Mouse (Mus musculus) heart, postnatal 25 days (tissue): ENCODE data around the gene Metrnl. TPM values are rescaled to one million over a fixed set of nuclear protein-coding genes. Genes with fewer than 3 reads are reported as not detected.

ENCODE experiments used
- DNase-seq: peaks from one replicate; pipeline ENCODE4 v3.0.0; 2022; ENCODE audit warnings: low spot score
- intact Hi-C: fragments of 180-260 bp; cut with DNase I; formaldehyde crosslinking; loops from one replicate; pipeline ENCODE4 v1.15.1; 2025
- total RNA-seq, 2 experiments: library from RNA; stranded (reverse); gene quantifications; 2 replicates each; pipeline ENCODE4 v1.2.3; 2021

Metrnl gene
- total RNA-seq, 2 experiments from 2014 or later = 21.8 to 22.0 TPM

GRCm38 (mm10) chr11:121679581-121679980 lies 21.8 kb upstream of the Metrnl start:
- no peak for DNase-seq
- intact Hi-C loops = no loop called here

DNA sequence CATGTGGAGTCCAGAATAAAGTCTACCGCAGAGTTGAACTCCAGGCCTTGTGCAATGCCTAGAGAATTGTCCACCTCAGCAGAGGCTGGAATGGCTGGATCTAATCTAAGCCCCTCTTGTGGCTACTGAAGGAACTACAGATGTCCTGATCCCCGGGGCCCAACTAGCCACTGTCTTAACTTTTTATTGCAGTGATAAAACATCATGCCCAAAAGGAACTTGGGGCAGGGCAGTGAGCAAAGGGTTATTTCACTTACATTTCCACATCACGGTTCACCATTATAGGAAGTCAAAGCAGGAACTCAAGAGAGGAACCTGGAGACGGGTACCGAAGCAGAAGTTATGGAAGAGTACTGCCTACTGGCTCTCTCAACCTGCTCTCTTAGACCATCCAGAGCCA lies 20.6 kb upstream of the Metrnl start:
- DNase-seq = no peak
- intact Hi-C loops = no loop called here

DNA sequence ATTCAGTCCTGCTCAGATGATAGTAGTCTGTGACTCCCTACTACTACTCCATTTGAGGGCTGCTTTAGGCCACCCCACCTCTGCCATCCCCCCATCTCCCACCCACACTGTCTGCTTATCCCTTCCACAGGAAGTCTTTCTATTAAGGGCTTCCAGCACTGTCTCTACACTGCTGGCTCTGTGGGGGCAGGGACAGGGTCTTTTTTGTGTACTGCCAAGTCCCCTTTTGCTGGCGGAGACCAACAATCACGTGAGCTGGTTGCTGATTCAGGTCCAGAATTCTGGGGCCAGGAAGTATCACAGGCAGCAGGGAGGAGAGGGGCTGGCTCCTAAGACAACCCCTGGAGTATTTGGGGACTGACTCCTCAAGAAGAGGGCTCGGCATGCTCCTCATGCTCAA lies 18.1 kb upstream of the Metrnl start:
- no peak for DNase-seq
- intact Hi-C loops = no loop called here

GRCm38 (mm10) chr11:121685491-121686001 lies 15.8 kb upstream of the Metrnl start:
- no peak for DNase-seq
- intact Hi-C loops = loop anchor here (2.0 kb wide), 1 partner anchor 15 kb away; the partner anchor contains the start of gene Metrnl

DNA sequence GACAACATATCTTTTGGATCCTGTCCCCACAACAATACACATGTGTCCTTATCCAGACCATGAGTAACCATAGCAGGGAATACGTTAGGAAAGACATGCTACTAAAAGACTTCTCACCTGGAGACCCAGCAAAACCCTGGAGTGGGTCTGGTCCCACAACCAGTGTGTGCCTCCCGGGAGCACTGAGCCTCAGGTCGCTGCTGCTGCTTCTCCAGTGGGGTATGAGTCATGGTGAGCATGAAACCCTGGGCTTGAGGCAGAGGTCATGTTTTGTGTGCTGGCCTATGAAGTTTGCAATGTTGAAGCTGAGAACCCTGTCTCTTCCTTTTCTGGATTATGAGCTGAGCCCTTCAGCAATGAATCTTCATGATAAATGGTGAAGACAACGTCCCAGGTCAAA lies 15.3 kb upstream of the Metrnl start:
- intact Hi-C loops = loop anchor here (2.0 kb wide), 1 partner anchor 15 kb away; the partner anchor contains the start of gene Metrnl
- DNase-seq = no peak

DNA sequence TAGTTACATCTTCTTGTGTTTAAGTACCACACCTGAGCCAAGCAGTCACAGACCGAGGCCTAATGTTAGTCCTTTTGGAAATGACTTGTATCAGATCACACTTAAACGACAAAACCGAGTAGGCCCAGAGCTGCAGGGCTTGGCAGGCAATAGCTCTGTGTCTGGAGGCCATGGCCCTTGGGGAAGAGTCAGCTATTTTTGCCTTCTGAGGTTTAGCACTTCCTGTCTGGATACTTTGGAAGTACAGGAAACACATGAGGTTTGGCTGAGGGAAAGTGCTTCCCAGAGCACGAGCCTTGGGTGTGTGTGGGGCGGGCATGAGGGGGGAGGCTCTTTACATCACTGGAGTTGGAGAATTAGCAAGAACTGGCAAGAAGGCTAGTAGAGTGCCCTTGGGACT lies 14.7 kb upstream of the Metrnl start:
- intact Hi-C loops = loop anchor here (2.0 kb wide), 1 partner anchor 14 kb away; the partner anchor contains the start of gene Metrnl
- DNase-seq = no peak

DNA sequence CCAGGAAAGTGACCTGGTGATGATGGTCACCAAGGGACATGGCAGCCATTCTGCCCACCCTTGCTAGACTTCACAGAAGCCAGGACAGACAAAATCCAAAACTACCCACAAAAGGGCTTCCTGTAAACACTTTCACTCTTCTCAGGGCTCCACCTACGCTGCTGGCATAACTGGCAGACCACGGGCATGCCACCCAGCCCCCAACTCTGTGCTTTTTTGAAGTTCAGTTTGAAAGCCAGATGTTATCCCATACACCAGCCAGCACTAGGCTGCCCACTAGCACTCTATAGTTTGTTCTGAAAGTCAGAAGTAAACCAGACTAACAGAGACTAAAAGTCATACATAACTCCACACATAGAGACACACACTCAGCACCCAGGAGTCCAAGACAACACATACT lies 13.3 kb upstream of the Metrnl start:
- intact Hi-C loops = no loop called here
- DNase-seq = no peak

DNA sequence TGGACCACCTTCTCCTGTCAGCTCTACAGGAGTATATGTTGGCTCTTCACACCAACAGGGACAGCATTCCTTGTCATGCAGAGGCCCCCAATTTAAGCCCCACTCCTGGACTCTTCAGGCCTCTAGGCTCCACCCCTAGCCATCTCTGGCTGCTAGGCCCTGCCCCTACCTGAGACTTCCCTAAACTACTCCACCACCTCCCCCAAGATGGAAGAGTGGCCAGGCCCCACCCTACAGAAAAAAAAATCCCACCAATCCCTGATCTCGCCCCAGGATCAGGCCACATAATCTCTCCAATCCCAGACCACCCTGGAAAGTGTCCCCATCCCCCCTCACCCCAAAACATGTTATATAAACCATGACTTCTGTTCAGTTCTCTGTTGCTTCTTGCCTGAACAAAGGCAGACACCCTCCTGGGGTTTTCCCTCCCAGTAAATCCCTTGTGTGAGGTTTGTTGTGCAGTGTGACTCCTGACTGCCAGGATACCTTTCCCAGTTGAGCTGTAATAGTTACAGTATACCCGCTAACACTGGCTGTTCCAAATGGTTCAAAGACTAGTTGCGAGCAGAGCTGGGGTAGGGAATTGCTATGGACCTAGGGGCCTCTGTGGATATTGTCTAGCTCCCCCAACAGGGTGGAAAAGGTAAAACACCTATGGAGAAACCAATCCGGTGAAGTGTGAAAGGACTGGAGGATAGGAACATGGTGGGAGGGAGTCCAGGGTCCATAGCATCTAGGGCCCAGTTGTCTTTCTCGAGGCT lies 5.9 kb upstream of the Metrnl start:
- intact Hi-C loops = no loop called here
- DNase-seq = no peak

- DNase-seq = no peak
- intact Hi-C loops = no loop called here
Measured at GRCm38 (mm10) chr11:121697271-121697670, 4.1 kb upstream of the Metrnl start.

DNA sequence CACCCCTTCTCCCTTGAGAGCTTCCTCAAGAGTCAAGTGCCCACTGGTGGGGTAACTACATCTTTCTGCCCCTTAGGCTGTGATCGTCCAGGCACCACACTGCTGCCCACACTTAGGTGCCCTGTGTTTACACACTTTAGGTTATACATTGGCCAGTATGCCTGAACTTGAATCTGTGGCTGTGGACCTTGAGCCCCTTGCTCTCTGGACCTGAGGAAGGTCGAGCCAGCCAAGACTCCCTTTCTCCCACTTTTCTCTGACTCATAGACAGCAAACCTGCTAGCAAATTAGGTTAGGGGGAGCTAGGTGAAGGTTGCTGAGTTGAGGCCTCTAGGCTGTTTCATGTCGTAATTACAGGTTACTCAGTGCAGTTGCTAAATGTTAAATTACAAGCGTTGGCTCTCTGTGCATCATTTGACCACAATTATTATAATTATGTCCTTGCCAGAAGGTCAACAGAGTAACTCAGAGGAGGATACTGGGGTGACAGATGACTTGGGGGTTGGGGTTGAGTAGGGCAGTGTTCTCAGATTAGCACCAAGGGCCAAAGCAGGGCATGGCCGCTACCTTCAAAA lies 2.9 kb upstream of the Metrnl start:
- intact Hi-C loops = no loop called here
- no peak for DNase-seq

- DNase-seq = peak; percentile 92
- intact Hi-C loops = loop anchor here (2.0 to 5.0 kb wide), 2 partner anchors 30 to 45 kb away; partner anchors contain the start of gene B3gntl1
Measured at GRCm38 (mm10) chr11:121702111-121702894, 959 bp downstream of the Metrnl start.

- intact Hi-C loops = loop anchor here (2.0 to 5.0 kb wide), 2 partner anchors 30 to 46 kb away; partner anchors contain the start of gene B3gntl1
- DNase-seq = peak; percentile 35
Measured at GRCm38 (mm10) chr11:121702895-121703618, 1.7 kb downstream of the Metrnl start.

GRCm38 (mm10) chr11:121703619-121704215 lies 2.4 kb downstream of the Metrnl start:
- intact Hi-C loops = loop anchor here (2.0 to 5.0 kb wide), 2 partner anchors 31 to 46 kb away; partner anchors contain the start of gene B3gntl1
- no peak for DNase-seq

DNA sequence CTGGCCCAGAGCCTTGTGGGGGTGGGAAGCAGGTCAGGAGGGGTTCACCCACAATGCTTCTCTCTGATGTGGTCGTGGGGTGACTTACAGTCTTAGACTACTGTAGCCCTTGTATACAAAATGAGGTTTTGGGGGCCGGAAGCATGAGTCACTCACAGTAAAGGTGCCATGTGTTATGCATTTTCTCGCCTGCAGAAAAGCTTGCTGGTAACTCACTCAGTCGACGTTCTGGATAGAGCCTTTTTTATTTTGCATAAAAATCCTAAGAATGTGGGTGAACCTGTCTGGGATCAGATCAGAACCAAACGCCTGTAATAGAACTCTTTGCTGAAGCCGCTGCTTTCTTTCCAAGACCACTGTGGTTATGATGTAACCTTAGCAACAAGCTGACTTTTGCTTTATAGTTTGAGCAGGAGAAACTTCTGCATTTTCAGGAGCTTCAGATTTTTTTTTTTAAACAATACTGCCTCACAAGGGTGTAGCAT lies 5.2 kb downstream of the Metrnl start:
- no peak for DNase-seq
- intact Hi-C loops = no loop called here

DNA sequence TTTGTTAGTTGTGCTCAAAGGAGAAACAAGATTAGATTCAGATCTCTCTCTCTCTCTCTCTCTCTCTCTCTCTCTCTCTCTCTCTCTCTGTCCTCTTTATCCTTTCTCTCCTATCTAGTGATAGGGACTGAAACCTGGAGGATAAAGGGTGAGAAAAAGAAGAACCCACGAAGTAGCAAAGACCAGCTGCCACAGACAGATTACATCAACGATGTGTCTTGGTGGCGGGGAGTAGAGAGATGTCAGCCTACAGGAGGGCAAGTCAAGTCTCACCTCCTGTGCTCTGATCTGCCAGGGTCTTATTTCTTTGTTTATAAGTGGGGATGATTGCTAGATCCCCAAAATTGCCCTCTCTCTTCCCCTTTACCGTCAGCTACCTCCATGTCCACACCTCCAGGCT lies 7.9 kb downstream of the Metrnl start:
- DNase-seq = no peak
- intact Hi-C loops = no loop called here

DNA sequence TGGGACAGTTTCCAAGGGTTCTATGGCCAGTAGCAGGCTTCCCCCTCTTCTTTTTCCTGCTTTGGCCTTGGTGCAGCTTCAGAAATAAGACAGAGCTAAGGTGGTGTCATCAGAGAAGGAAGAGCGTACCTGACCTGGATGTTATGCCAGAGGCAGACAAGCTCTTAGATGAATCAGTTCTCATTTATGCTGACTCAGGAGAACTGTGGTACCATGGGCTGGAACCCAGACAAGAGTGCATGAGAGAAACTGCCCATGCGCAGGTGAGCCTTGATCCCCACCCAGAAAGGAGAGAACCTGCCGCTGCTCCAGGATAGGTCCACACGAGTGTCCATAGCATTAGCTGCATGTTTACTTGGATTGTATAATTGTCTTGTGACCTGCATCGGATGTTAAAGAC lies 8.9 kb downstream of the Metrnl start:
- DNase-seq = no peak
- intact Hi-C loops = no loop called here

GRCm38 (mm10) chr11:121712987-121713386 lies 11.6 kb downstream of the Metrnl start:
- intact Hi-C loops = no loop called here
- DNase-seq = no peak

DNA sequence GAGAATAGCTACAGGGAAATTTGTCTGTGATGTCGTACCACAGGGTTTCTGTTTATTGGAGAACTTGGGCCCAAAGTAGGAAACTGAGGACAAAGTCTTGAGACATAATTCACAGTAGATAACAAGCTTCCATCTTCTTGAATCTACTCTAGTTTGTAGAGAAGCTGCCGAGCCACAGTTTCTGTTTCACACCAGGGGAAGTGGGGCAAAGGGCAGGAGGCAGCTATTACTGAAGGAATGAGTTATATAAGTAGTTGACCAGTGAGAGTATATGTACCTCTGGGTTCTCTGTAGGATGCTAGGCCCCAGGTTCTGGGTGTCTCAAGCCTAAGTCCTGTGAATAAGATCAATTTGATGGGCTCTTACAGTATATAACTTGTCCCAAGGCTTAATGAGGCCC lies 12.2 kb downstream of the Metrnl start:
- intact Hi-C loops = no loop called here
- no peak for DNase-seq
